Mouse (Mus musculus): ENCODE data around the gene Gm2115. TPM values are rescaled to one million over a fixed set of nuclear protein-coding genes. Genes with fewer than 3 reads are reported as not detected.

The Gm2115 gene
- total RNA-seq, 2 experiments from 2014 or later, result 0.11 to 0.16 TPM

DNA sequence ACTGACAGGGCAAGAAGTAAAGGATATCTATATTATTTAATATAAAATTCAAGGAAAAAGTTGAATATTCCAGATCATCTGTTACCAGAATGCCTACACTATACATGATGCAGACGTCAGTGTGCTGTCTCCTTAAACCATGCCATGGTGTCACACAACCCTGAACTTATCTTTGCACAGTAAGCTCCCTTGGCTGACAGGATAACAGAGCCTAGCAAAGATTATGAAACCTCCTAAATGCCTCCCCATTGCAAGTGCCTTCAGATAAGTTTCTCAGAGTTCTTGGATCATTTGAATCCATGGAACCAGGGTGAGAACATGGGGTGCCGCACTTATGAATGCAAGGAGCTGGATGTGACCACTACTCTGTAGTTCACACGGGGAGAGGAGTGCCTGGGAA is 103.1 kb downstream of the Gm2115 start:
- DNase-seq, result no peak
- intact Hi-C loops (cut with DNase I), result no loop called here

Other genes with a start within 250 kb of the Gm2115 start
- gene Arnt2, start 118.8 kb upstream of the Gm2115 start, total RNA-seq (2021), result under 1 TPM; 0.35 to 0.42 TPM
- gene Fah, start 77.8 kb downstream of the Gm2115 start, total RNA-seq (2021), result 10 to 100 TPM; 19.8 to 22.6 TPM
- gene Zfand6, start 161.0 kb downstream of the Gm2115 start, total RNA-seq (2021), result 10 to 100 TPM; 82.9 to 91.1 TPM

Measured in heart, postnatal 36 days (tissue).